Mouse (Mus musculus): ENCODE data around the gene Hoxc9.

DNA sequence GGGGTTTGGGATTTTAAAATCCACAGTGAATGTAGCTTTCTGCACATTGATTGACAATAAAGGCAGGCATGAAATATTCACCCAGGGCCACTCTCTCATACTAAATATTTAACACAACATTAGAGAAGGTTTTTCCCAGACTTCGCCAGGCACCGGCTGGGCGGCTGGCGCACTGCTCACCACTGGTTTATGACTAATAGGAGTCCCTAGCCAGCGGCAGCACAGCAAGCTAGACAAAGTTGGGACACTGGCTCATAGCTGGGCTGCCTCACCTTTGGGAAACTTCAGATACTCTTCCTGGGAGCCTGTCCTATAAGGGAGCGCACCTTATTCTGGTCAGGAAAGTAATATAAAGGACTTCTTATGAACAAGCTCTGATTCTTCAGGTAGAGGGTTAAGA, 22.7 kb upstream of the Hoxc9 start:
- TF ChIP-seq CTCF (IDR thresholded peaks at IDR 0.05; ENCODE audit: low read depth) (no peak), EP300 (IDR thresholded peaks at IDR 0.05; ENCODE audit: low read depth) (no peak)
